Mouse (Mus musculus) frontal cortex, adult 2 months (tissue): ENCODE measurements around the gene Gm28036. TPM values are rescaled to one million over a fixed set of nuclear protein-coding genes. Genes with fewer than 3 reads are reported as not detected.
"Not testable (repeated sequence)": the region's sequence is repeated elsewhere in the genome, so short reads cannot be mapped to it uniquely, and the experiment has no call there.

Experiments
- DNase-seq, 2 experiments: peaks; one replicate each; pipeline ENCODE4 v3.0.0; 2022; ENCODE audit warnings: low spot score in 1 of 2; ENCODE audit errors: extremely low spot score in 1 of 2
- polyA plus RNA-seq: library from polyadenylated mRNA; depleted of rRNA; stranded (reverse); fragments of >200 nt; gene quantifications from 2 replicates; pipeline ENCODE4 v1.2.3, GENCODE M21; 2012; rRNA removed

The Gm28036 gene
- 4.3 and 5.5 TPM in 2 replicates for polyA plus RNA-seq

- DNase-seq: no peak
Observed at GRCm38 (mm10) chr2:156126992-156127391, at the start of gene Gm28036. TSS of gene Gm28036 (minus strand) at chr2:156127092.

- no peak for DNase-seq
Observed at GRCm38 (mm10) chr2:156166557-156166956, 39.7 kb upstream of the Gm28036 start.

GRCm38 (mm10) chr2:156165478-156165877, 38.6 kb upstream of the Gm28036 start:
- no peak for DNase-seq

- DNase-seq: no peak
Observed at GRCm38 (mm10) chr2:156151538-156151937, 24.6 kb upstream of the Gm28036 start.

GRCm38 (mm10) chr2:156147316-156147915, 20.5 kb upstream of the Gm28036 start:
- DNase-seq: no peak

- DNase-seq: no peak
Observed at GRCm38 (mm10) chr2:156146272-156146989, 19.5 kb upstream of the Gm28036 start.

- DNase-seq: no peak
Observed at GRCm38 (mm10) chr2:156145486-156146130, 18.7 kb upstream of the Gm28036 start.

- DNase-seq: peak; percentile 74 to 95
Observed at GRCm38 (mm10) chr2:156143953-156144724, 17.2 kb upstream of the Gm28036 start, which contains the start of the genes Romo1 and Nfs1. TSS of gene Romo1 (plus strand) at chr2:156144039. TSS of gene Nfs1 (minus strand) at chr2:156144186.

GRCm38 (mm10) chr2:156143367-156143766, 16.5 kb upstream of the Gm28036 start:
- no peak for DNase-seq

GRCm38 (mm10) chr2:156142820-156143219, 15.9 kb upstream of the Gm28036 start:
- no peak for DNase-seq

- no peak for DNase-seq
Observed at GRCm38 (mm10) chr2:156135695-156136094, 8.8 kb upstream of the Gm28036 start.

- DNase-seq: no peak
Observed at GRCm38 (mm10) chr2:156134161-156134560, 7.3 kb upstream of the Gm28036 start.

GRCm38 (mm10) chr2:156123731-156124130, 3.2 kb downstream of the Gm28036 start:
- DNase-seq: no peak

- DNase-seq: no peak
Observed at GRCm38 (mm10) chr2:156119566-156119965, 7.3 kb downstream of the Gm28036 start.

GRCm38 (mm10) chr2:156112080-156112423, 14.8 kb downstream of the Gm28036 start:
- not testable (repeated sequence) for DNase-seq

GRCm38 (mm10) chr2:156111358-156112079, 15.4 kb downstream of the Gm28036 start, which contains the start of the genes Cpne1 and Rbm12:
TSS of gene Cpne1 (minus strand) at chr2:156111965.
TSS of gene Rbm12 (minus strand) at chr2:156111978.
- DNase-seq: peak; percentile 63 to 91

- DNase-seq: peak in 1 of 2 experiments; percentile 39
Observed at GRCm38 (mm10) chr2:156110627-156111357, 16.1 kb downstream of the Gm28036 start.

- DNase-seq: no peak
Observed at GRCm38 (mm10) chr2:156091926-156092325, 35.0 kb downstream of the Gm28036 start.

GRCm38 (mm10) chr2:156089799-156090198, 37.1 kb downstream of the Gm28036 start:
- DNase-seq: peak in 1 of 2 experiments; percentile 56
